Mouse (Mus musculus) layer of hippocampus, postnatal 10 days (tissue): ENCODE measurements at regions not wholly inside any gene's neighbourhood (a gene's known extent, or its start where the extent isn't known, plus 50 kb on each side); places are given as distances from the start of the nearest gene placed in this dataset.

ENCODE experiments used
- DNase-seq, 2 experiments: peaks; one replicate each; pipeline ENCODE4 v3.0.0; 2021; ENCODE audit warnings: low spot score in 2 of 2

DNA sequence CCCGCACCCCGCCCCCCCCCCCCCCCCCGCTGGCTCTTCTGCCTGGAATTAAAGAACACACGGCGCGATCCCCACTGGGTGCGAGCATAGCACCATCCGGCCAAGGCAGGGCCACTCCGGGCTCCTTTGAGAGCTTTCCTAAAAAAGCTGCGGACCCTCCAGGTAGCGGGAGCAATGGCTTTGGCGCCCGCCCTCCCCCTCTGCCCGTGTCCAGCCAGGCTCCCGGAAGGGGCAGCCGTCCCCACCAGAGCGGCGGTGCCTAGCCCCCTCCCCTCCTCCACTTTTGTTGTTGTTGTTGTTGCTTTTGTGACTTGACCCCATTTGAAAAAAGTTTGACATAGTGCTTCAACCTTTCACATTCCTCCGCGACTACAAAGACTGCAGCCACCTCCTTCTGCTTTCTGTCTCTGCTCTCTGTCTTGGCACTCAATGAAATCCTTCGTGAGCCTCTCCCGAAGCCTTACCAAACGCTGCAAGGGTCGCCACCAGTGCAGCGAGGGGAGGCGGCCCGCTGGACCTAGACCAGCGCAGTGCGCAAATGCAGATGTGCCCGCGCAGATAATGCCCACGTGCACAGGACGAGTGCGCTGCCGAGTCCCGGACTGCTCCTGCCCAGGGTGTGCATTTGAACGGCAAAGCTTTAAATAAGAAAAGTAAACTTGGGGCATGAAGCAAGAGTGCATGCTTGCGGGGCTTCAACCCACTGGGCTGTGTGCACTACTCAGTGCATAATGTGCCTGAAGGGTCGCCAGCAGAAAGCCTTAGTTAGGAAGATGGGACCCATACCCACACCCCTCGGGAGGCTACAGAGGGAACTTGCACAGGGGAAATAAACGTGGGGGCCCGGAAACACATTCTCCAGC is 179.0 kb upstream of the Xlr start:
- no peak for DNase-seq

DNA sequence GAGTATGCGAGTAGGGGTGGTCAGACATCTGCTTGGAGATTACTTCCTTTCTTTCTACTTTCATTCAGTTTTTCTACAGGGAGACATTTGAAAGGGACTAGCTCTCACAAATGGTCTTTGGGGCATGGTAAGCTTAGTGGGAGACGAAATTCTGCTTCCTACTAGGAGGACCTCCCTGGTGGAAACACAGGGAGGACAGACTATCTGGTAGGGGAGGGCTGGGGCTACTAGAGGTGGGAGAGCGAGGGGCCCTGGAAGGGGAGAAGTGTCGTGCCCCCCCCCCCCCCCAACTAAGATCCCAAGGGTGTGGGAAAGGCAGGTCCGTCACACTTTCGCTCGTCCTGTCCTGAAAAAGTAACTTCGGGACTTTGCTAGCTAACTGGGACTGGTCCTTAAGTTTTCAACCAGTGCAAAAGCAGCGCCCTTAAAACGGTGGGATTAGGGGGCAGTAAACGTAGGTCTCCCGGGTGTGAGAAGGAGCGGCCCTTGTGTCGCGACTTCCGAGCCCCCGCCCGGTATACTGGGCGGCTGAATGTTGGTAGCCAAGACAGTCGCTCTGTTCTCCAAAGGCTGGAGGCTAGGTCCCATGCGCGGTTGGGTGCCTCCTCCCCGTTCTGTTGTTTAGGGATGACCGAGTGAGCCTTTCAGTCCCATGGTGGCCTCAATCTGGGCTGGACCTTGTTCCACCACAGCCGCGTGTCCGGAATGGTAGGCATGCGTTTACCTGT is 178.2 kb upstream of the Xlr start:
- peak in 1 of 2 experiments; percentile 2 for DNase-seq

DNA sequence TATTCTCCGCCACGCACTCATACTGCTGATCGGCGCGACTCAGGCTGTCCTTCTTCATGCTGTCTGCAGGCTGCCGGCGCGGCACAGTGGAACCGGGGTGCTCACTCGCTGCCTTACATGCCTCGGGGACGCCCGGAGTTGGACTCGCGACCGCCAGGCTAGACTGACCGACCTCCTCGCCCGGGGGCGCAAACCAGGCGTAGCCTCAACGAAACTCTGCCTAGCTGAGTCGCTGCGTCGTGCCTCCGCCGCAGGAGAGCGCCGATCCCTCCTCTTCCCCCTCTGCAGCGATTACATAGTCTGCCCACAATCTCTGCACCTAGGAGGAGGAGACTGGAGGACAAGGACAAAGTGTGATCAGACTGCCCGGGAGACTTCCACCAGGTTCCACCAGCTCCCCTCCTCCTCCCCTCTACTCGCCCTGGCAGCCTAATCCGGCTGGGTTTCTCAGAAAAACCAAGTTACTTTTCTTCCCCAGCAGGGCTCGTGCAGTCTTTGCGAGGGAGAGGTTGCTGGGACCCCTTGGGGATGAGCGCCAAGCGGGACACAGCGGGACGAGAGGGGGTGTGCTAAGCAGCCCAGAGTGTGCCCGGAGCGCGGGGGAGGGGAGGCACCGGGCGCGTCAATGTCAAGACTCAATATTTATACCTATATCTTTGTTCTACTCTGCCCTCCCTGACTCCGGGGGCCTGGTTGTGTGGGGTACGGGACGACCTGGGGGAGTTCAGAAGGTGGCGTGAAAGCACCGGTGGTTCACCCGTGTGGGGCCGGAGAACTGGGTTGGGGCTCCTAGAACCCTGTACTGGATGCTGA is 177.4 kb upstream of the Xlr start:
- DNase-seq: peak in 1 of 2 experiments; percentile 3
